Mouse (Mus musculus) testis, postnatal 10 days (tissue): ENCODE measurements around the gene Rab11fip4.

Experiments
- DNase-seq: peaks from one replicate; pipeline ENCODE4 v3.0.0; 2021; ENCODE audit warnings: low spot score

Gene Rab11fip4

DNA sequence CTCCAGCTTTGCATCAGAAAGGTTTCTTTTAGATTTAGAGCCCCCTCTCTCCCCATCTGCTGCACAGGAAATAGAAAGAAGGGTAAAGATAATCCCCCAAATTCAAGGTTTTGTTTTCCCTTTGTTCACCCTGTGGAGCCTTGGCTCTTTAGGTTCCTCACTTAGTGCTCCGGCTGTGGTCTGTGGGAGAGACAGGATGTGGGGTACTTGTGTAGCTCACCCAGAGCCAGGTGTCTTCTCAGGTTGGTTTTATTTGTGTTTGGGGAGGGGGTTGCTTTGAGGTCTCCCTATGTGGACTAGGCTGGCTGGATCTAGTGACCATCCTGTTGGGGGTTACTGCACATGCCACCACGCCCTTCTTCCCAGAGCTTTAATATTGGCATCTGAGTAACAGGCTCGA lies 23.9 kb downstream of the Rab11fip4 start:
- DNase-seq = no peak

DNA sequence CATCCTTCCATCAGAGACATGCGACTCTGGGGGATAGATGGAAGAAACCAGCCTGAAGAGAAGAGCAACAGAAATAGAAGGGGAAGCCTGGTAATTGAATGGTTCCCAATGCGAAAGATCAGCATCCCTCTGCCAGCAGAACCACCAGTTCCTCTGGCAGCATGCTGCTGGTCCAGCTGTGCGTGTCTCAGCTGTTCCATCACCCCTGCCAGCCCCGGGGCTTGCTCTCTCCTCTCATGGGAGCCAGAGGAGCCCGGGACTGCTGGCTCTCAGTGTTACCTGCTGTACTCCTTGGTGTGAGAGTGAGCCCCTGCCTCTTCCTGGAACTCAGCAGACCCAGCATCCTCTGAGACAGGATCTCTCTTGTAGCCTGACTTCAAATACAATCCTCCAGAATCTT lies 24.9 kb downstream of the Rab11fip4 start:
- DNase-seq = no peak

DNA sequence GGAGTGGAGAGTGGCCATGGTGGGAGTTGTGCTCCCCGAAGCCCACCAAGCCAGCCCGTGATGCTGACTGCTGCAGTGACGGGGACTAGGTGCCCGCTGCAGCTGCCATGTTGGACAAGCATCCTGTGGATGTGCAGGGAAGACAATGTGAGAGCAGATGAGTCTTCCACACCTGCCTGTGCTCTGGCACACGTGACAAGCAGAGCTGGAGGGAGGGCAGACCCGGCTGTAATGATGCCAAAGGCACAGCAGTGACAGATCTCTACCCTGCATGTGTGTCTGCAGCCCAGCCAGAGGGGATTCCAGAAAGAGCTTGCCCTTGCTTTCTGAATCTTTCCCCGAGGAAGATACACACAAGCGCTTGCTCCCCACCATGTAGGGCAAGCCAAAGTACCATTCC lies 27.0 kb downstream of the Rab11fip4 start:
- DNase-seq = no peak

DNA sequence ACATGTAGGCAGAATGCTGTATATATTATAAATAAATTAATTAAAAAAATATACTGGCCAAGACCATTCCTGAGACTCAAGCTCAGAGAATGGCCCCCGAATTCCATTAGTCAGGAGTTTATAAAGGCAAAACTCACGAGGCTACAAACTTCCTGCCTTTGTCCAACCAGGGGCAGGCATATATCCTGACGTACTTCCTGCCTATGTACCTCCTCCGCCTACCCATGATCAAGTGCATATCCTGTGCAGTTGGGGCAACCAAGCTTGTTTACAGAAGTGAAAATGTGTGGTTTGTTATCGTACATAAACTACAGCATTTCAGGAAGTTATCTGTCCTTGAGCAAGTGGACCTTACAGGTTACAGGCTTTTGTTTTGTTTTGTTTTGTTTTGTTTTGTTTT lies 32.0 kb downstream of the Rab11fip4 start:
- no peak for DNase-seq

DNA sequence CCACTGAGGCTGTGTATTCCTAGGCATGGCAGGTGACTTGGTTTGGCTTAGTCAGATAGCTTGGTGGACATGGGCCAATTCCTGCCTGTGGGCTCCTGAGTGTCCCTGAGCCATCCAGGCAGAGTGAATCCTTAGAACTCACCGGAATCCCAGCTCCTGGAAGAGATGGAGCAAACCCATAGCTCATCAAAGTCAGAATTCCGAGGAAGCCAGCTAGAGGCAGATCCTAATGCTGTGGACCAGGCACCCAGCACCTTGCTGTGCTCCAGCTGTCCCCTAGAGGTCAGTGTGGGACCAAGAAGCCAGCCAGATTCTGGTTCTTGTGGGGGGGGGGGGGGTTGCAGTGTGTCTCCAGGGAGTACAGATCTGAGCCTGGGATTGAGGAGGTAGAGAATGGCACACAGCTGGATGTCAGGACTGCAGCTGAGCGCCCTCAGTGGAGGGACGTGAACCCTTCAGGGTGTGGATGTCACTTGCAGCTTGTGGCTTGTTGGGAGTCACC lies 33.8 kb downstream of the Rab11fip4 start:
- peak; percentile 77 for DNase-seq

DNA sequence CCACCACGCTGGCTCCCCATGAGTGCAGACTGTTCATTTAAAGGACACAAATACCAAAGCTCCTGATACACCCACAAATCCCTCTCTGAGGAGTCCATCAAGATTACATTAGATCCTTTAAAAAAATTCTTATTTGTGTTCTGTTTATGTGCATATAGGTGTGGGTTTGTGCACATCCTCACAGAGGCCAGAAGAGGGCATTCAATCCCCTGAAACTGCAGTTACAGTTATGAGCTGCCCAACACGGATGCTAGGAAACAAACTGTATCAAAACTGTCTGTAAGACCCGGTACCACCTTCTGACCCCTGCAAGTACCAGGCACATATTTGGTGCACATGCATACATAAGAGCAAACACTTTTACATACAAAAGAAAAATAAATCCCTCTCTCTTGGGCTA lies 37.7 kb downstream of the Rab11fip4 start:
- no peak for DNase-seq

DNA sequence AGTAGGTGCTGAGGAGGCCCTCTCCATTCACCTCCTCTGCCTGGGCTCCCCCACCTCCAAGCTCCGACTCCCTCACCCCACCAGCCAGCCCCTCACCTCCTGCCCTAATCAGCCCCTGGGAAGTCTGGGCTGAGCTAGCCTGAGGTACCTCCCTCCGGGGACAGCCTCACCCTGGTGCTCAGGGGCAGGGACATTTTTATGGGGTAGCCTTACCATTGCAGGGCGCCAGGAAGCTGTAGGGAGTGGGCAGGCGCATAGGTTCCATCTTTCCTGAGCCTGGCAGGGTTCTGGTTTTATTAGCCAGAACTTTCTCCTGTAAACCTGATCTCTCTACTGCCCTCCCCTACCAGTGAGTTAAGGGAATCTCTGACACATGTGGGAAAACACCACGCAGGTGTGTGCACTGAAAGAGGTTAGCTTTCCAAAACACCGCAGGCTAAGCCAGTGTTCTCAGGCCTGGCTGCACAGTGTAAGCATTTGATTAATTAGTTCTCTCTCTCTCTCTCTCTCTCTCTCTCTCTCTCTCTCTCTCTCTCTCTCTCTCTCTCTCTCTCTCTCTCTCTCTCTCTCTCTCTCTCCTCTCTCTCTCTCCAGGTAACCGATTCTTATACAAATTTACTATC lies 38.9 kb downstream of the Rab11fip4 start:
- no peak for DNase-seq

DNA sequence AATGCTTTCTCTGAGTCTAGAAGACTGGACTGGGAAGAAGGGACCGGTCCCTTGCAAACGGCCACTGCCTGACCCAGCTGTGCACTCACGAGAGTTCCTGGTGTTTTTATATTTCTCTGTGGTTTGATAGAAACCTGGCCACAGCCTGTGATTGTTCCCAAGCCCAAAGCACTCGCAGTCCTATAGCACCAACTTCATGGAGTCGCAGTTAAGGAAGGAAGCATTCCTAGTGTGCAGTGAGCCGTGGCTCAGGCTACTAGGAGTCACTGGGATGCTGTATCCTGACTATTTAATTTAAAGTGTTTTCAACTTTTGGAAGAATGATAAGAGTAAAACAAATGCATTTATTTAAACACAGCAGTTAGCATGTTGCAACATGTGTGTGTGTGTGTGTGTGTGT lies 39.5 kb downstream of the Rab11fip4 start:
- no peak for DNase-seq

DNA sequence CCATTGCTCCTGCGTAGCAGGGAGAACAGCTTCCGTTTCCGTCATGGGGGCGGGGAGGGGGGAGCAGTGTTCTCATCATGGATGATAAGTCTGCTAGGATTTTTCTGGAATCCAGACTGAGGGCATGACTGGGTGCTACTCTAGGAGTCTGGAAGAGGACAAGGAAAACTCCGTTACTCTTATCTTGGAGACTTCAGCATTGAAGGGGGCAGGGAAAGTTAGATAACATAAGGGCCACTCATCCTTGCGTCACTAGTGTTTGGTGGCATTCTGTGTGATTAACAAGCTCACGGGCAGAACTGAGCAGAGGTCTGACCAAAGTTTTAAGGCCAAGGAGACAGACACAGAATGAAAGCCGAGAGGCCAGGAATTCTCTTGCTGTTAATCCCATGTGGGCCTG lies 42.4 kb downstream of the Rab11fip4 start:
- no peak for DNase-seq

DNA sequence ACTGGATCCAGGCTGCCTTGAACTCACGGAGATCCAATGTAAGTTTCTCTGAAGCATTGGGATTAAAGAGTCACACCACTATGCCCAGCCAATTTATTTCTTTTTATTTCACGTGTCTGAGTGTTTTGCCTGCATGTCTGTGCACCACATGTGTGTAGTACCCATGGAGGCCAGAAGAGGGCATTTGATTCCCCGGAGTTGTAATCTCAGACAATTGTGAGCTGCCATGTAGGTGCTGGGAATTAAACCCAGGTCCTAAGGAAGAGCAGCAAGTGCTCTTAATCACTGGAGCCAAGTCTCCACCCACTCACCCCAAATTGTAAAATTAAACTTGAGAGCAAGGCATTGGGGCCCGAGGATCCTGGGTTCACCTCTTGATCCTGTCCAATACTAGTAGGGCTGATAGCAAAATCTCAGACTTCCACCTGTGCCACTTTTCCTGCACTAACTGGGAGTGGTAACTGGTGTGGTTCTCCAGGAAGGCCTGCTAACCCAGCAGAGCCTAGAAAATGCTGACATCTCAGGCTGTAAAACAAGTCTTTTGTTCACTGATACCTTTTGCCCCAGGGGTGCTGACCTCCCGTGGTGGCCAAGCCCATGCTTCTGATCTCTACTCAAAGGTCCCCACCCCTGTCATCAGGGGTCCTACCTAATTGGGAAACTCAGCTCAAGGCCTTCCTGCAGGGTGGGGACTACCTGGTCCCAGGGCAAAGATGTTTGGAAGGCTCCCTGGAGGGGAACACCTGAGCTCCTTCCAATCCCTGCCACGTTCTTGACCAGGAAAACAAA lies 44.8 kb downstream of the Rab11fip4 start:
- no peak for DNase-seq

DNA sequence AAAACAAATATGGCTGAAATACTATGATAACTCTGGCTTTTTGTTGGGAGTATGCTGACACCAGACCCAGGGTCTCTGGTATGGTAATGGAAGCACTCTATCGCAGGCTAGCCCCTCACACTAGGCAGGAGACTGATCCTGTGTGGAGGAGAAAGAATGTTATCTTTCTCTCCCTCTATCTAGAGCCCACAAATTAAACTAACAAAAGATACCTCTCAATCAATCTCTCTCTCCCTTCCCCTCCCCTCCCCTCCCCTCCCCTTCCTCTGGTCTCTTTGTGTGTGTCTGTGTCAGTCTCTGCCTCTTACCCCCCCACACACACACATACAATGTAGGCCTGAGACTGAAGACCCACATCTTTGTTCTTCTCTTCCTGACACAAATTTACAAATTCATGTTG lies 45.5 kb downstream of the Rab11fip4 start:
- DNase-seq = no peak

DNA sequence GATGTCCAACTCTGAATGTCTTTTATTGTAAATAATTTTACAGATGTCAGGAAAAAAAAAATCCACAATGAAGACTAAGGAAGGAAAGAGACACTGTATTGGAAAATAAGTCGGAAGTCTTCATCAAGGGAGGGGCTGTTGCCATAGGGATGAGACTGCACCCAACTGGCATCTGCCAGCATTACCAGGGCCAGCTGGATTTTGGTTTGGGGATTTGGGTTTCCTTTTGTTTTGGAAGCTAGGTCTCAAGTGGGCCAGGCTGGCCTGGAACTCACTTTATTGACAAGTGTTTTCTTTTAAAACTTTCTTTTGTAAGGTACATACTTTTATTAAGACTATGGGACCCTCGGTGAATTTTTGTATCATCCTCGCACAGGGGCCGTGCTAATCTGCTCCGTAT lies 47.7 kb downstream of the Rab11fip4 start:
- no peak for DNase-seq

DNA sequence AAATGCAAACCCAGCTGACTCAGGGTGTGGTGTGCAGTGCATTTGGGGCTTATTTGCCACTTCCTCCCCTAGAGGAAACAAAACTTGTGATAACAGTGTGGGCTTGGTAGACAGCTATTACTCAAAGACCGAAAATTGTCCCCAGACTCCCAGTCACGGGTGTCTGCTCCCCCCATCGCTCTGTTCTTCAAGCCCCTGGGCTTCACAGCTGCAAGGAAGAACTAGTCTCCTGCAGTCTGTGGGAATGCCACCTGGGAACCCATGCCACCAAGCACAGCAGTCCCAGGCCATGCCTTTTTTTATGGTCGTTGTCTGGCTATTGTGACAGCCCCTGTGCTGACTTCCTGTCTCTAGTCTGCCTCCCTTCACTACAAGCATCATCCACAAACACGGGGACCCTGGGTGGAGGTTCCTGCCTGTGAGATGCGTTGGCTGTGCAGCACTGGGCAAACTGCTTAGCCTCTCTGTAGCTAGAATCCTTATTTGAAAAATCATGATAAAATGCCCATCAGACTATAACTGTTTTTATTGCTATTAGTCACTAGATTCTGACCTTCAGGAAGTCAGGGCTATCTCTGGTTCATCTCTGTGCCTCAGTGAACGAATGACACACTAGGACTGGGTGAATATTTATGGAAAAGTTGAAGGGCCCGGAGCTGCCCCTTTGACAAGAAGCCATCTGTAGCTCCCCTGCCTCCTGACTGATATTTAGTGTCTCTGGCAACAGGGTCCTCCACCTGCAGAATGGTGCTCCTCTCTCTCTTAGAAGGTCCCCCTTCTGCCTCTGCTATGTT lies 50.1 kb downstream of the Rab11fip4 start:
- DNase-seq = no peak

DNA sequence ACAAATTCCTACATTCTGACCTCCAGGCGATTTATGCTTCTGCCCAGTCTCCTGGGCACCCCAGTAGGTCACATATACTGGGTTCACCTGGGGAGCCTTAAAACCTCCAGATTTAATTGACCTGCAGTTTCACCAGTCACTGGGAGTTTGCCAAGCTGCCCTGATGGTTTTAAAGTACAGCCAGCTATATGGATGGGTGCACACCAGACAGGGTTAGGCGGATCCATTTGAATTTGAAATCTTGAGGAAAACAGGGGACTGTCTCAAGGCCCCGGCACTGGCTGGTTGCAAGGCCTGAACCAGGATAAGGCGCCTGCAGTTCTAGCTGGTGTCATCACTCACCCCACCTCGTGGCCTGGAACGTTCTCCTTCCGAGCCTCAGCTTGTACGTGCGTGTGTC lies 52.7 kb downstream of the Rab11fip4 start:
- no peak for DNase-seq

DNA sequence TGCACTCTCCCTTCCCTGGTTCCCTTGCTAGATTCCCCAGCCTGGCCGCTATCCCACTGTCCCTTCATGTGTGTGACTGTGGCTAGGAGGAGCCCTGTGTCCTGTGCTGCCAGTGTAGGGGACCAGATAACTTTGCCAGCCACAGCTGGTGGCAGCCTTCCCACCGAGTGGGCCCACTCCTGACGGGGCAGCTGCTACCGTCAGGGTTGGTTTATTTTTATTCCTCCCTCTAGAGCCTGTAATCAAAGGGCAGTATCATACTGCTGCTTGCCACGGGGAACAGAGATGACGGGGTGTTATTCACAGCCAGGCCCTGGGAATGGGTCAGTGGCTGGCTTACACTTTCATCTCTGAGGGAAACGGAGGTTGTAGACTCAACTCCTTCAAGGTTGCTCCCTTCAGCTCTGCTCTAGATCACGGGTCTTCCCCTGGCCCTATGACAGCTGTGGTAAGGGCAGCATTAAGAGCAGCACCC lies 53.7 kb downstream of the Rab11fip4 start:
- DNase-seq = no peak

DNA sequence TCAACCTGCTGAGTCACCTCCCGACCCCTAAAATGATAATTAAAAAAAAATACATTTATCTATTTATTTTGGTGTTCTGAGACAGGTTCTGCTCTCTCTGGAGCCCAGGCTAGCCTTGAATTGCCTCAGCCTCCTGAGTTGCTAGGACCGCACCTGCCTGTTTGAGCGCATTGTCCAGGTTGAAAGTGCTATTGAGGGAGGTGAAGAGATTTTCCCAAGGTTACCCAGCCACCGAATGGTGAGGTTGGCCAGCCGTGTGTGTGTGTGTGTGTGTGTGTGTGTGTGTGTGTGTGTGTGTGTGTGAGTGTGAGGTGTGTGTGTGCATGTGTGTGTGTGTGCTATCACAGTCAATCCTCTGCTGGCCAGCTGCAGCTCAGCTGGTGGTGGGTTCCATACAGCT lies 55.0 kb downstream of the Rab11fip4 start:
- no peak for DNase-seq

DNA sequence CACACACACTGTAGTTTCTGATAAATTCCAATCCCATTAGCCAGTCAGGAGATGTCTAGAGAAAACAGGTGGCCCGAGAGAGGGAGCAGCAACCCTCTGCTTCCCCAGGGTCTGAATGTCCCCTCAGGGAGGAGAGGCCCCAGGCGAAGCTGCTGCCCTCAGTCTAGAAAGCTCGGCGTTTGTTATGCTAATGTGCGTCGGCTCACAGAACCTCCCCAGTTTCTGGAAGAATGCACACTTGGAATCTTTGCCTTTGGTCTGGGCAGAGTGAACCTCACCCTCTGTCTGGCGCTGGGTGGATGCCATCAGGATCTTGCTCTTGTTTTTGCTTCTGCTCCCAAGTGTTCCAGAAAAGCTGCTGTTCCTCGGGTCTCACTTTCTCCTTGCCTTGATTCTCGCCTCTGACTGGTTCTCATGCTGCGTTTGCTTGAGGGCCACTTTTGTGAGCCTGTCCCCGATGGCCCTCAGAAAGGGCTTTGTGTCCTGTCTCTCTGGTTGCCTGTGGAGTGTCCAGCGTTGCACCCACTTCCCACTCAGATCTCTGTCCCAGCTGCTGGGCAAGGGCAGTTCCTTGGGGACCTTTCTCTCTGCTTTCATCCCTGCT lies 55.6 kb downstream of the Rab11fip4 start:
- no peak for DNase-seq

DNA sequence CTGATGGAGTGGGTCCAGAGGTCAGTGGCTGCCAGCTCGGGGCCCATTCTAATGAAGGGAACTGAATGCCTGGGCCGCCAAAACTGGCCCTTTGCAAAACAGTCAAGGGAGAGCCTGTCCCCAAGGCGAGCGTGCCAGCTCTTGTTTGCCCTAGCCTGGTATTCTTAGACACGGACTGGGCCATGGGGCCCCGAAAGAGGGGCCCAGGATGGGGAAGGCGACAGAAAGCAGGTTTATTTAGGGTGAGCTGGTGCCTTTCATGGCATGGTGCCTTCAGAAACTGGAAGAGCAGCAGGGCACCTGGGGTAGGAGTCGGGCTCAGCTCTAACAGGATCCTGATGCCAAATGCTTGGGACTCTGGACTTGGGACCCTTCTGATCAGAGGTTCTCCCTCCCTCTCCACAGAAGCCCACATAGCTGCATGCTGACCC lies 56.1 kb downstream of the Rab11fip4 start:
- DNase-seq = no peak

DNA sequence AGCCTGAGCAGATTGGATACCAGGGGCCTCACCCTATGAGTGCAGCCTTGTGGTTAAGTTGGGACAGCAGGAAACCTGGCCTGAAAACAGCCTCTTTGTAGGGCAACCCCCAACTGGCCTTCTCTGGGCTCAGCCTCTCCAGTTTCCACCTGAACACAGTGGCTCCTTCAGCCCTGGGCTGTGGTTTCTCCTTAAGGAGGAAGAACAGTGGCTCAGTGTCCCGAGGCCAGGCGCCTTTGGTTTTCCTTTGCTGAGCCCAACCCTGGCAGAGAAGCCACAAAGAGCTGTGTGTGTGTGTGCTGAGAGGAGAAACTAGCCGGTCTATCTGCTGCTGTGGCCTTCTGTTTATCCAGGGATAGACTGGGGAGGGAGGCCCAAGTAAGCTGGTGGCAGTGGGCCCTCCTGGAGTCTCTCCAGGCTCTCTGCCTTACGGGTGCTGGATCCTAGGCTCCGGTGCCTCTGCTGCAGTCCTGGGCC lies 59.4 kb downstream of the Rab11fip4 start:
- no peak for DNase-seq

DNA sequence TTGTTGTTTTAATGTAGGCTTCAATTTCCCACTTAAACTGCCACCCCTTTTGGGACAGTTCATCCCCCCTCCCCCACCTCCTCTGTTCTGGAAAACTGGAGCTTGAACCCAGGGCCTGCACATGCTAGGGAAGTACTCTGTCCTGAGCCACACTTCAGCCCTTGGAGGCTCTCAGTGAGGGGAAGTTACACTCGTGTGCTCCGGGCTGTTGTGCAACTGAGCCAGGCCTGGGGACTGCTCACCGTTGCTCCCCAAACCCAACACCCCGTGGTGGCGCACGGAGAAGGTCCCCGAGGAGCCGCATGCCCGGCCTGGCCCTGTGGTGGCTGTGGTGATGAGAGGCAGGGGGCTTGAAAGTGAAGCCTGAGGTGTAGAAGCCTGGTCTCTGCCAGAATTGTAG lies 61.2 kb downstream of the Rab11fip4 start:
- no peak for DNase-seq

DNA sequence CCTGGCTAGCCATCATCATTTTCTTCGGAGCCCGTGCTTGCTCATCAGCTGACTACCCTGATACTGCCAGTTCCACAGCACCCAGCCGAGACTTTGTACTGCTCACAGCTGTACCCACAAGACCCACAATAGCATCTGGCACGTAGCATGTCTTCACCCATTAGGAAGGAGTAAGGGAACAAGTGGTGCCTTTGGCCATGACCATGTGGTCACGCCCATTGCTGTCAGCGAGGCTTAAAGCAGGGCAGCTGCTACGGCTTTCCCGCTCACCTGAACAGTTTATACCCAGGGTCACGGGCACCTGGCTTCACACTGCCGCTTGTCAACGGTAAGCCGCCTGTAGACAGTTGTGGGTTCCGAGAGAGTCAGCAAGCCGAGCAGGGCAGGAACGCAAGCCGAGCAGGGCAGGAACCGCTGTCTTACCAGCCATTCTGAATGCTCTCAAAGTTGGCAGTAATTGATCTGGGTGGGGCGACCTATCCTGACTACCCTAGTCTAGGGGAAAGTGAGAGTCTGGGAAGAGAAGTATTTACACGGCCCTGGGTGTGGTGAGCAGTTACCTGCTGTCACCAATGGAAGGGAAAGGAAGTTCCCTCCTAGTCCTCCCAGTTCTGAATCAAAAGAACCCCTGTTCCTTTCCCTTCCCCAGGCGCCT lies 62.0 kb downstream of the Rab11fip4 start:
- DNase-seq = no peak

DNA sequence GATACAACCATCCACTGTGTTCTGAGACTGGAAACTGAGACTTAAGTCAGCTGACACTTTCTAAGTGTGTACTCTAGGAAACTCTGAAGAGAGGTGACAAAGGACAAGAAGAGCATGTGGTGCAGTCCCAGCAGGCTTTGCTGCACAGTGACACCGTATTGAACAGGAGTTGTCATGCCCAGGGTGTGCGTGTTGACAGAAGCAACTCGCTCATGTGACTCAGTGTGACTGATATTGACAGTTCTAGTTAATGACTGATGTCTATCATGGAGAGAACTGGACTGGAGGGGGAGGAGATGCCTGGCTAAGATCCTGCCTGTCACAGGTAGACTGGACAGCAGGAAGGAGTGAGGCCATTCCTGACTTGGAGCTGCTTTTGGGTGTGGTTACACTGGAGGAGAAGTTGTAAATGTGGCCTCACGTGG lies 63.4 kb downstream of the Rab11fip4 start:
- DNase-seq = no peak
